Mouse (Mus musculus): ENCODE results near the gene Gm15217. TPM values are rescaled to one million over a fixed set of nuclear protein-coding genes. Genes with fewer than 3 reads are reported as not detected.

The Gm15217 gene
- polyA plus RNA-seq (2015; fragmentation: Illumina TruSeq; extraction: RNeasy Lipid Tissue Mini Kit (QIAGEN cat#74804); ENCODE audit: insufficient read depth, low replicate concordance): not detected

DNA sequence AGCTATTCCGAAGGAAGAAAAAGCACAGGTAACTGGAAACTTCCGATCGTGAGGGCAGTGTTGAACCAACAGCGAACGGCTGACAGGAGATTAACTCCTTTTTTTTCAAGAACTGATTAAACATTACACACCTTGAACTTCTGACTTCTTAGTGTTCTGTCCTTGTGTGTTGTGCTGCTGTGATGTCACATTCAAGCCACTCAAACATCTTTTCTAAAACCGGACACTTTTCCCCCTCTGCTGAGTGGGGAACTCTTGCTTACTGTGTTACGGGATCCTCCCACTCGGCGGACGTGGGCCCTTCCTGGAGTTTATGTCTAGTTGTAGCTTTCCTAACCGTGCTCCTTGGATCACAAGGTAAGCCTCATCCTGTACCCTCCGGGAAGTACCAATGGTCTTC lies at the start of gene Gm15217:
Gene Gm15217, plus strand, starts transcription at position 130 of the 400 bp plus-strand sequence.

DNA sequence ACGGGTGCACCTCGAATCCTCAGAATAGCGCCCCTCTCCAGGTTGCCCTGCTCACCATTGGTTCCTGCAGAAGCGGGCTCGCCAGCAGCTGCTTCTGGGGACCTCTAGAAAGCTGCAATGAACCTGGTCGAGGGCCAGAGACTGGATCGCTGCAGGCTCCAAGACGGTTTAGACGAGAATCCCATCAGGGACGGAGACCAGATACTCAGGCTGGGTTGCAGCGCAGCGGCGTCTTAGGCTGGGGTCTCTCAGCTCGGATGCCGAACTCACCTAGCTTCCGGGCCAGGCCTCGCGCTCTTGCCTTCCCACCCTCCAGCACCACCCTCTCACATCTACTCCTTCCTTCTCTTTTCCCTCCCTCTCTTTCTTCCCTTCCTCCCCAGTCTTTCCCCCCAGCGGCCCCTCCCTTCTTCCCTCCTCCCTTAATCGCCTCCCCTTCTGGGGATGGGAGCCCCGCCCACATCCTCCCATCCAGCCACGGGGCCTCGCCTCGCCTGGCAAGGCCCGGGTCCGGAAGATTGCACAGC lies 11.1 kb downstream of the Gm15217 start, which contains the start of gene Bmp4:
Gene Bmp4, minus strand, starts transcription at position 421 of the 527 bp plus-strand sequence.

Other genes starting within 250 kb of the Gm15217 start
- gene Bmp4, start 11.3 kb downstream of the Gm15217 start, polyA plus RNA-seq (2015; fragmentation: Illumina TruSeq; extraction: RNeasy Lipid Tissue Mini Kit (QIAGEN cat#74804); ENCODE audit: insufficient read depth, low replicate concordance): 10.3 TPM